Mouse (Mus musculus) left cerebral cortex, adult 2 months (tissue): ENCODE measurements around the gene Tmem251. TPM values are rescaled to one million over a fixed set of nuclear protein-coding genes. Genes with fewer than 3 reads are reported as not detected.
A peak's percentile ranks its signal among the peaks of the same experiment; 100 is the strongest.

Source experiments
- DNase-seq, 2 experiments: peaks; one replicate each; pipeline ENCODE4 v3.0.0; 2021 to 2022; ENCODE audit warnings: low spot score in 2 of 2, mixed read lengths in 1 of 2; ENCODE audit errors: extremely low spot score in 1 of 2
- H3K27ac ChIP-seq: fragments of 200-600 bp; 2 replicates; pipeline ENCODE4 v1.8.1; 2022
- H3K4me3 ChIP-seq: fragments of 200-600 bp; 2 replicates; pipeline ENCODE4 v1.8.1; 2022
- CTCF ChIP-seq: fragments of 200-600 bp; IDR thresholded peaks from 2 replicates; pipeline ENCODE4 v1.8.1; 2022; ENCODE audit warnings: antibody characterized with exemption, mild to moderate bottlenecking, moderate library complexity
- intact Hi-C: fragments of 180-260 bp; cut with DNase I; formaldehyde crosslinking; loops from one replicate; pipeline ENCODE4 v1.15.1; 2025
- total RNA-seq, 2 experiments: library from RNA; stranded (reverse); gene quantifications; 2 replicates each; pipeline ENCODE4 v1.2.3; 2021

Tmem251 gene
- total RNA-seq, 2 experiments from 2014 or later, result 5.6 to 5.7 TPM

DNA sequence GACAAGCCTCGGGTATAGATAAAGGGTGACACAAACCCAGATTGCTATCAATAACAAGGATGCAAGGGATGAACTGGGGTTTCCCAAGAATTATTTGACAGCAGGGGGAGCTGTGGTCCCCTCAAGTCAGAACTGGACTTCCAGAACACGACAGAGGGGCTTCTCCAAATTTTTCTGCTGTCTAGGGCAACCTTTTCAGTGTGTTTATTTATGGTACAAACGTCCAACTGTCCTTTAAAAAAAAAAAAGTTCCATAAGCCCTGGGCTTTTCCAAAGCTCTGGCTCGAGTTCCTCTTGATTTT is 40.5 kb upstream of the Tmem251 start:
- DNase-seq, result no peak
- intact Hi-C loops, result loop anchor here (2.0 to 5.0 kb wide), 2 partner anchors 50 to 176 kb away; no protein-coding TSS in a partner anchor

GRCm38 (mm10) chr12:102703441-102703840 is 40.1 kb upstream of the Tmem251 start:
- DNase-seq, result no peak
- TF ChIP-seq CTCF, result no peak
- Histone ChIP-seq H3K27ac (peak overlapping the region; percentile 88), H3K4me3 (peak overlapping the region; percentile 80)
- intact Hi-C loops, result loop anchor here (2.0 to 5.0 kb wide), 2 partner anchors 51 to 176 kb away; no protein-coding TSS in a partner anchor

More for the DNA sequence above, 40.5 kb upstream of the Tmem251 start:
- Histone ChIP-seq H3K4me3 (peak overlapping the region; percentile 80), H3K27ac (peak overlapping the region; percentile 88)
- TF ChIP-seq CTCF, result peak; percentile 42

DNA sequence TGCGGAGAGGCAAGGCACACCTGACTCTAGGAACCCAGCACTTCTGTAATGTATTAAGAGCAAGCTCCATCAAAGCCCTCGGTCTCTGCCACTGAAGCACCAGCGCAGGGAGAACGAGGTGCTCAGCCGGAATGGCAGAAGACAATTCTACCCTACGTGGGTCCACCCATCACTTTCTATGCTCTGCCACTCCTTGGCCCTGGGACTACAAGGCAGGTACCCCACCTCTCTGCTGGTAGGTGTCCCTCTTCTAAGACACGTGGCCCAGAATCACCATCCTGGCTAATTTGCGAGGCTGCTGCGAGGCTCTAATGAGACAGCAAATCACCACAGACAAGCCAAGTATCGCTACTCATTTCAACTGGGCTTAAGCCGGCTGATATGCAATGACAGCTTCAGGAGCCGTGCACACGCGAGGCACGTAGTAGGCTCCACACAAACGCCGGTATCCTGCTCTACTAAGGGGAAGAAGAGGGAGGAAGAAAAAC is 39.6 kb upstream of the Tmem251 start:
- peak overlapping the region; percentile 88 for H3K27ac ChIP-seq
- no peak for TF ChIP-seq CTCF
- DNase-seq, result no peak
- intact Hi-C loops, result loop anchor here (2.0 to 5.0 kb wide), 3 partner anchors 51 to 177 kb away; no protein-coding TSS in a partner anchor
- peak overlapping the region; percentile 80 for H3K4me3 ChIP-seq

DNA sequence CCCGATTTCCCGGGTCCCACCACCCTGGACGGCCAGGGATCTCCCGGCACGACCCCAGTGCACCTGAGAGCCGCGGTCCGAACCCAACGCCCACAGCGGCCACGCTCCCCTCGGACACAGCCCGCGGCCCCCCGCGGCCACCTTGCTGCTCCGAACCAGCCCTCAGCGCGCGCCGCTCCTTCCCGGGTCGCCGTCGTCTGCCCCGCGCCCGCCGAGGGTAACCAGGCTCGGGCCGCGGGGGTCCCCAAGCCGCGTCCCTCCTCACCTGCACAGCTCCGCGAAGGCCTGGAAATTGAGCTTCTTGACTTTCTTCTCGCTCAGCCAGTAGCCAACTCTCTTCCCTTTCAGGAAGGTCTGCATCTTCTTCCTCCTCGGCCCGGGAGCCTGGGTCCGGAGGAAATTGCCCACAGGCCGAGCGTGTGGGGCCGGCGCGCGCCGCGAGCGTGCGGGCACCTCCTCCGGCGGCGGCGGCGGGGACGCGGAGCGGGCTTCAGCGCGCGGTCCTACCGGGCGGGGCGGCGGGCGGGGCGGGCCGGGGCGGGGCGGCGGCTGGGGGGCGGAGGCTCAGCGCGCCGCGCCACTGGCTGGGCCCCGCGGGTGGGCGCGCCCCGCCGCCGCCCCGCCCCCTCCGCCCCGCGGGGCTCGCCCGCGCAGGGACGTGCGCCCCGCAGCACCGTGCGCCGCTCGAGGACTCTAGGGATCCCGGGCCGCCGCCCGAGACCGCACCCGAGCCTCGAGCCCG is 38.9 kb upstream of the Tmem251 start, which contains the start of gene Itpk1:
Gene Itpk1, minus strand, starts transcription at position 474 of the 742 bp plus-strand sequence.
- intact Hi-C loops, result loop anchor here (2.0 to 5.0 kb wide), 2 partner anchors 126 to 177 kb away; no protein-coding TSS in a partner anchor
- Histone ChIP-seq H3K4me3 (peak within 1 kb of the TSS; percentile 80), H3K27ac (peak within 1 kb of the TSS; percentile 88)
- no peak for TF ChIP-seq CTCF
- DNase-seq, result peak; percentile 64 to 65

DNA sequence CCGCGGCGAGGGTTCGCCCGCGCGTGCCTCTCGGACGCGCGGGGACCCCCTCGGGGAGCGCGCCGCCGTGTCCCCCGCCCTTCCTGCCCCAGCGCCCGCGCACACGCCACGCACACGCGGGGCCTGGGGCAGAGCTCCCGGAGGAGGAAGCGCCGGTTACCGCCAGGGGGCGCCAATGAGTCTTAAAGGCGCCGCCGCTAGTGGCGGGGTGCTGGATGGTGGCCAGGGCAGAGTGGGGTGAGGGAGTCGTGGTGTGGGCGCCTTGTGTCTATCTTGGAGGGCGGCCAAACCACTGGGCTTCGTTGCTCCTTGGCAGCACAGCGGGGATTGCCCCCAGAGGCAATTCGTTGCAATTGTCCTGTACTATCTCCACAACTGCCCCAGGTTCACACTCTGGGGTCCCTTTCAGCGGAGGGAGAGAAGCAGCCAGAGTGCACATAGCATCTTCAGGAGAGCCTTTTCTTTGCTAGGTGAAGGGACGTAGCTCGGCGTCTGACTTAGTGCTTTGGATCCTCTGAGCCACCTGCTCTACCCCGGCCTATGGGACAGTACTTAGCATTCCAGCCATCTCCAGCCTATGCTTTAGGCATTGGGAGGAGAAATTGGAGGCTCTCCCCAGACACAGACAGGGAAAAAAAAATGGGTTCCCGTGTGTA is 38.2 kb upstream of the Tmem251 start:
- peak; percentile 90 for DNase-seq
- Histone ChIP-seq H3K4me3 (peak overlapping the region; percentile 75), H3K27ac (peak overlapping the region; percentile 81)
- intact Hi-C loops, result loop anchor here (2.0 kb wide), 1 partner anchor 127 kb away; no protein-coding TSS in a partner anchor
- peak; percentile 98 for TF ChIP-seq CTCF

DNA sequence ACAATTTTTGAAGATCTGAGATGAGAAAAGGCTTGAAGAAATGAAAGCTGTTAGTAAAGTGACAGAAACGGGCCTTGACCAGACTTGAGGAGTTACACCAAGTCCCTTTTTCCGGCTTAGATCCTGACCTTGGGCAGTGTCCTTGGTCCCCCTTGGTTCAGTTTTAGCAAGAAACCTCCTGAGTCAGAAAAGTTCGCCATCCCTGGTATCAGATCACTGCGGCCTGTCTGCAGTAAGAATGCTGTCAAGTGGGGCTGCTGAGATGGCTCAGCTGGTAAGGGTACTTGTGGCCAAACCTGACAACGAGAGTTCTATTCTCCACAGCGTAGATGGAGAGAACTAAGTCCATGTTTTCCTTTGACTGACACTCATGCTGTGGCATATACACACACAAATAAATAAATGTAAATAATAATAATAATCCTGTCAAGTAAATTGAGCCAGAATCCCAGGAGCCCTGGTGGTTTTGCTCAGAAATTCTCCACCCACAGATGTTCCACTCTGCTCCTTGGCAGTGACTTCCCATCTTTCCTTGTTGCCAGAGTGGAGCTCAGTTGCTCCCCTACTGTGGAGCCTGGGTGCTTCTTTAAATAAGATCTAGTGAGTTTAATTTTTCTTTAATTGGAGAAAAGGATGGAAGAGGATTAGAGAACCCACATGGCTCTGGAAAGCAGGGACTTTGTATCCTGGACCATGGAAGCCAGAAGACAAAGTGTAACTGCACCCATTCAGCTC is 37.5 kb upstream of the Tmem251 start:
- Histone ChIP-seq H3K27ac (peak overlapping the region; percentile 81), H3K4me3 (peak overlapping the region; percentile 75; the same call in 1 of the 2 replicates)
- intact Hi-C loops, result loop anchor here (2.0 kb wide), 1 partner anchor 127 kb away; no protein-coding TSS in a partner anchor
- DNase-seq, result no peak
- TF ChIP-seq CTCF, result peak; percentile 24

- Histone ChIP-seq H3K4me3 (no peak overlapping the region), H3K27ac (peak overlapping the region; percentile 81; the same call in 1 of the 2 replicates)
- intact Hi-C loops, result no loop called here
- DNase-seq, result no peak
- no peak for TF ChIP-seq CTCF
Observed at GRCm38 (mm10) chr12:102706833-102707463, 36.6 kb upstream of the Tmem251 start.

- H3K27ac ChIP-seq, result no peak overlapping the region
- intact Hi-C loops, result no loop called here
- H3K4me3 ChIP-seq, result no peak overlapping the region
- DNase-seq, result no peak
- TF ChIP-seq CTCF, result peak; percentile 39
Observed at GRCm38 (mm10) chr12:102708220-102708619, 35.3 kb upstream of the Tmem251 start.

- H3K27ac ChIP-seq, result no peak overlapping the region
- H3K4me3 ChIP-seq, result no peak overlapping the region
- TF ChIP-seq CTCF, result no peak
- no peak for DNase-seq
- intact Hi-C loops, result no loop called here
Observed at GRCm38 (mm10) chr12:102709896-102710295, 33.7 kb upstream of the Tmem251 start.

GRCm38 (mm10) chr12:102710851-102711375 is 32.6 kb upstream of the Tmem251 start:
- Histone ChIP-seq H3K27ac (no peak overlapping the region), H3K4me3 (no peak overlapping the region)
- no peak for DNase-seq
- intact Hi-C loops, result no loop called here
- no peak for TF ChIP-seq CTCF
